Mouse (Mus musculus): Measurements from ENCODE around the gene Cdkn3. TPM values are rescaled to one million over a fixed set of nuclear protein-coding genes. Genes with fewer than 3 reads are reported as not detected.
"Not testable (repeated sequence)": the region's sequence is repeated elsewhere in the genome, so short reads cannot be mapped to it uniquely, and the experiment has no call there.

Cdkn3 gene
- polyA plus RNA-seq, 1 experiment, result 11.7 TPM

DNA sequence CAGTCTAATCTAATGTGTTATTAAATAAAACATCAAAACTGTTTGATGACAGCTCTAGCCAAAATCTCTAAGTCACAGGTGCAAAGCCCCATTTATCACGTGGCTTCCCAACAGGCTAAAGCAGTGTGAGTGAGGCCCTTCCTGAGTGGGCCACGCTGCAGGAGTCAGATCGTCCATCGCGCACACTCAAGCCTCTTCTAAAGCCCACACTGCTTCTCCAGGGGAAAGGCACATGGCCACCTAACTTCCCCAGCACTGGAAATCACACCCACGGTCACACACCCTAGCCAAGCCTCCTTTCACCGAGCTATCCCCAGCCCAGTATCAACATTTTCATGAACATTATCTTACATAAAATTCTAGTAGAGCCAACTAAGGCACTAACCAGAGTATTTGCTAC, 20.7 kb downstream of the Cdkn3 start:
- DNase-seq (ENCODE audit: low read depth, low spot score), result no peak
- WGBS, result 94% methylated on average over 7 of the region's 7 CpGs

DNA sequence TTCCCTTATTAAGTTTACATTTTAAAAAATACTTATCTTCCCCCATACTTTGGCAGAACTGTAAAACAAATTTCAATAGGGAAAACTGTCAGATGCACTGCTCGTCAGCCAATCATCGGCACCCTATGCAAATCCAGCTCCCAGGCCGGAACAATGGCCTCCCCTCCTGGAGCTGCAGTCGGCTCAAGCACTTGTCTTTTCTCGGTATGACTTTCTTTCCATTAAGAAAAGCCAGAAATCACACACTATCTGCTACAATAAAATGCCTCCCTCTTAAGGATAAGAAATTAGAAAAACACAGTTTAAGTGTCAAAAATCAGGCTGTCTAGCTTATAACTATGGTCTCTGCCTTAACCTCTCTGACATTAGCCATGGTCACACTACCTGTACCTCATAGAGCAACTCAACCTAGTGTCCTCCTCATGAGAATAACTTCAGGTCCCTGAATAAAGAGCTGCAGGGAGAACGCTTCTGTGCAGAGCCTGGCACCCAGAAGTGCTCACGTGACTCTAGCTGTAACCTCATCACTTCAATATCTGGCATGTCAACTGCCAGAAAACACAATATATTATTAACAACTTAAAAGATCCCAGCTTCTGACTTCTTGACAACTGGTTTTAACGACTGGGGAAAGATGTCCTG, 22.0 kb downstream of the Cdkn3 start:
- 82% methylated on average over 8 of the region's 8 CpGs for WGBS
- DNase-seq (ENCODE audit: low read depth, low spot score), result no peak

GRCm38 (mm10) chr14:46783327-46783926, 23.1 kb downstream of the Cdkn3 start:
- 89% methylated on average over 10 of the region's 10 CpGs for WGBS
- DNase-seq (ENCODE audit: low read depth, low spot score), result no peak

DNA sequence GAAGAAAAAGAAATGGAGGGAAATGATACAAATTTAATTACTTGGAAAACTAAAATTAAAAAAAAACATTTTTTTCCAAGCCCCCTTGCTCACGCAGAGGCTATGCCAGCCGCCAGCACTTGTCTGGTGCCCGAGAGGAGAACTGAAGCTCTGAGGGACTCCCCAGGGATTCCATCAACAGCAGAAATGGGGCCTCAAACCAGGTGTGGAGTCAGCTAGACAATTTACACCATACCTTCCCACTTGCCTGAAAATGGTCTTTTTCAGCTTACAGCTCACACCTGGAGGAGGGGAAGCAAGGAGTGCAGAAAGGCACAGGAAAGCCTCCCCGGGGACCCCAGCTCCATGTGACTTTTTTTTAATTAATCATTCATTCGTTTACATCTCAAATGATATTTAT, 24.9 kb downstream of the Cdkn3 start:
- no peak for DNase-seq (ENCODE audit: low read depth, low spot score)
- WGBS, result 92% methylated on average over 5 of the region's 5 CpGs

DNA sequence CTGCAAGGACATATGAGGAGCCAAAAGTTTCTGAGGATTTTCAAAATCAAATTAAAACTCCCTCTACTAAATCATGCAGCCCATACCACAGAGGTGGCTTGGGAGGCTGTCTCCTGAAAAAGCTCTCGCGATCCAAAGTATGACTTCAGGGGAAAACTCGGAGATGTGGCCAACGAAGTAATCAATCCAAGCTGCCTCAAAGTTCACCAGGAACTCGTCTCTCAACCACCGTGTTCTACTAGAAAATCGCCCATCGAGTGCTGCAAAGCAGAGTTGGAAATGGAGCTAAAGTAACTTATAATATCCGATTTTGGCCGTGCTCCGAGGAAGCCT, 27.1 kb downstream of the Cdkn3 start:
- WGBS, result under 1% methylated on average over 11 of the region's 11 CpGs
- no peak for DNase-seq (ENCODE audit: low read depth, low spot score)

DNA sequence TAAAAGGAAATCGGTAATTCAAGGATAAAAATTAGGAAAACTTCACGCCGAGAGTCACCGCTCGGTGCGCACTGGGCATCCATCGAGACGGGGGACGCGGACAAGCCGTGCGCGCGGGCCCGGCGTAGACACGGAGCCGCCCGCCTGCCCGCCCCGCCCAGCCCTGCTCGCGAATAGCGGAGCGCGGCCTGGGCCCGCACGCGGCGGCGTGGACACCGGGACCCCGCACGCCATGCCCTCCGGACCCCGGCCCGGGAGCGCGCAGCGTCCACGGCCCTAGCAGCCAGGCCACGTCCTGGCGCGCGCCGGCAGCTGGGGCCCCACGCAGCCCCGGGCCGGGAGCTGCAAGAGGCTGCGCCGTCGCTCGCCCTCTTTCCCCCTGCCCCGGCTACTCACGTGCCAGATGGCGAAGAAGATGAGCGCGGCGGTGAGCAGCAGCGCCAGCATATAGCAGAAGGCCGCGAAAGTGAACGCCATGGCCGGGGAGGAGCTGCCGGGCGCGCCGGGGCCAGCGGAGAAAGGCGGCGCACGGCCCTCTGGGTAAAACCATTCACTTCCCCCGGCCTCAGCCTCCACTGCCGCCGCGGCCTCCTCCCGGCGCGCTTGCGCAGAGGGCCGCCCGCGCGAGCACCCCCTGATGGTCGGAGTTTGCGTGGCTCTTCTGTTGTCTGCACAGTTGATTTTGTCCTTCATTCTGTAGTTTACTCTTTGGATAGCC, 27.6 kb downstream of the Cdkn3 start, which contains the start of gene Cnih1:
Gene Cnih1 (minus strand): TSS at position 625 of the 718 bp plus-strand sequence.
- WGBS, result under 1% methylated on average over 85 of the region's 86 CpGs
- peak; percentile 78 for DNase-seq (ENCODE audit: low read depth, low spot score)

DNA sequence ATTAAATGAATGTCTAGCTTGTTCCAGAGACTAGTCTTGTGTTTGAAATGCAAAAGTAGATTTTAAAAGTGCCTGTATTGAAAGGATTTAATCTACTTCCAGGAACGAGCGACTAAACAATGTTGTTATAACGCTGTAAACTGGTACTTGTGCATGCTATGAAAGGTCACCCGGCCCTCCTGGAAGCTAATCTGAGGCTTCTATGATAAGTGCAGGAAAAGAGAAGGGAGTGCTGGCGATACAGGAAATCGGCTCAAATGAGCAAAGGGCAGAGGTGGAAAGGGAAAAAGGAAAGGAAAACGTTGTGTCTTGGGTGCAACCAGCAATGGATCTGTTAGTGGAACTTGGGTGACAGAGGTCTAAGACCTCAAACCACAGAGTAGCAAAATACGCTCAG, 28.2 kb downstream of the Cdkn3 start:
- DNase-seq (ENCODE audit: low read depth, low spot score), result no peak

DNA sequence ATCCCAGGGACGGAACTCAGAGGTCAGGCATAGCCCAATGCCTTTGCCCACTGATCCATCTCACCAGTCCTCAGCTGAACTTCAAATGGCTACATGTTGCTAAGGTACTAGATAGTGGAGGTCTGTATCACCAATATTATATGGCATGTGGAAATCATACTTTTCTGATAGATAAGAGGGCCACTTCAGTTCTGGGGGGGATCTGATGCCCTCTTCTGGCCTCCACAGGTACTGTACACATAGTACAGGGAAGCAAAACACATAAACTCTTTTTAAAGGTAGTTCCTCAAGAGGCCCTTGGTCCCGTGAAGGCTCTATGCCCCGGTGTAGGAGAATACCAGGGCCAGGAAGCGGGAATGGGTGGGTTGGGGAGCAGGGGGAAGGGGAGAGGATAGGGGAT, 30.0 kb downstream of the Cdkn3 start:
- WGBS, result 61% methylated on average over 4 of the region's 4 CpGs
- DNase-seq (ENCODE audit: low read depth, low spot score), result no peak

More for the DNA sequence above, 28.2 kb downstream of the Cdkn3 start:
- 12% methylated on average over 8 of the region's 8 CpGs for WGBS

DNA sequence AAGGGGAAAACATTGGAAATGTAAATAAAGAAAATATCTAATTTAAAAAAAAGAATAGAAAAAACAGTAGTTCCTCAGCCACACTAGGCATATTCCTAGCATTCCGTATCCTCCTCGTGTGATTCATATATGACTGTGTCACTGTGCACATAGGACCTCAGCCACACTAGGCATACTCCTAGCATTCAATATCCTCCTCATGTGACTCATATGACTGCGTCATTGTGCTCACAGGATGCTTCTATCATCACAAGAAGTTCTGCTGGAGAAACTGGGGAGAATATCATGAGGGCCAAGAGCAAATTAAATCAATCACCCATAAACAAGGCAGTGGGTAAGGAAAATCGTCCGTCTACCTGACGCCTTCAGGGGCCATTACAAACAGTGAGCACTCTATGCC, 30.4 kb downstream of the Cdkn3 start:
- WGBS, result 87% methylated on average over 6 of the region's 6 CpGs
- DNase-seq (ENCODE audit: low read depth, low spot score), result no peak

- no peak for DNase-seq (ENCODE audit: low read depth, low spot score)
- WGBS, result 50% methylated on average over 5 of the region's 5 CpGs
These were observed 33.8 kb downstream of the Cdkn3 start for GRCm38 (mm10) chr14:46794157-46794556.

GRCm38 (mm10) chr14:46800684-46801345, 40.5 kb downstream of the Cdkn3 start:
- DNase-seq (ENCODE audit: low read depth, low spot score), result no peak
- 58% methylated on average over 3 of the region's 3 CpGs for WGBS

- DNase-seq (ENCODE audit: low read depth, low spot score), result no peak
These were observed 42.9 kb downstream of the Cdkn3 start for GRCm38 (mm10) chr14:46803259-46803658.

GRCm38 (mm10) chr14:46803791-46804190, 43.5 kb downstream of the Cdkn3 start:
- no peak for DNase-seq (ENCODE audit: low read depth, low spot score)
- 94% methylated on average over 1 of the region's 1 CpGs for WGBS

More at GRCm38 (mm10) chr14:46803259-46803658, 42.9 kb downstream of the Cdkn3 start:
- 88% methylated on average over 4 of the region's 4 CpGs for WGBS

DNA sequence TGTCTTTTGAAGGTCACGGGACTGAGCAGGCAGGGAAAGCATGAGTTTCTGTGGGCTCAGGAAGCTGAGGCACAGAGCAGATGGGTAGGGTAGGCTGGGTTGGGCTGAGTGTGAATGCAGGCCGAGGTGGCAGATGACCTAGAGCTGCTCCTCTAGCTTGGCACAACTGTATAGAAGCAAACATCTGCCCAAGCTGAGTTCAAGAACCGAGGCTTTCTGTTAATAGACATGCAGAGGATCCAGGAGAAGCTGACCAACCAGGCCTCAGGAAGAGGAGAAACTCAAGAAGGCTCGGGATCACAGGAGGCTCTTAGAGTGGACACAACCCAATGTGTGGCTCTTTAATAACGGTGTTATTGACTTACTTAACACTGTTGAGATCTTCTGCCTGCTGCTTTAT, 45.8 kb downstream of the Cdkn3 start:
- DNase-seq (ENCODE audit: low read depth, low spot score), result no peak
- 80% methylated on average over 5 of the region's 5 CpGs for WGBS

- no peak for DNase-seq (ENCODE audit: low read depth, low spot score)
- 43% methylated on average over 3 of the region's 3 CpGs for WGBS
These were observed 47.6 kb downstream of the Cdkn3 start for GRCm38 (mm10) chr14:46807927-46808326.

GRCm38 (mm10) chr14:46815640-46816039, 55.3 kb downstream of the Cdkn3 start:
- 91% methylated on average over 6 of the region's 6 CpGs for WGBS
- no peak for DNase-seq (ENCODE audit: low read depth, low spot score)

- WGBS, result 71% methylated on average over 8 of the region's 8 CpGs
- DNase-seq (ENCODE audit: low read depth, low spot score), result no peak
These were observed 56.7 kb downstream of the Cdkn3 start for GRCm38 (mm10) chr14:46816916-46817622.

GRCm38 (mm10) chr14:46818743-46819142, 58.4 kb downstream of the Cdkn3 start:
- DNase-seq (ENCODE audit: low read depth, low spot score), result no peak
- 82% methylated on average over 7 of the region's 7 CpGs for WGBS

GRCm38 (mm10) chr14:46819961-46820360, 59.6 kb downstream of the Cdkn3 start:
- DNase-seq (ENCODE audit: low read depth, low spot score), result not testable (repeated sequence)
- 80% methylated on average over 6 of the region's 6 CpGs for WGBS

Measured in large intestine, adult 2 months (tissue).